Mouse (Mus musculus): ENCODE measurements around the gene Shisal1. TPM values are rescaled to one million over a fixed set of nuclear protein-coding genes. Genes with fewer than 3 reads are reported as not detected.

Gene Shisal1
- polyA plus RNA-seq, 1 experiment: 2.2 TPM

GRCm38 (mm10) chr15:84444181-84444580 is 2.7 kb downstream of the Shisal1 start:
- H3ac ChIP-seq (ENCODE audit: control insufficient read depth, insufficient read length): no peak overlapping the region
- H3K27me3 ChIP-seq (ENCODE audit: control insufficient read depth, insufficient read depth, insufficient read length): peaks cover 67% of the 10 kb centered on the region
- peak; percentile 16 for TF ChIP-seq POLR2A (IDR thresholded peaks at IDR 0.05; ENCODE audit: insufficient read length, low read depth)
- no peak for TF ChIP-seq SRF (IDR thresholded peaks at IDR 0.05; ENCODE audit: control insufficient read depth, insufficient read length, low read depth)
- peak; percentile 93 for TF ChIP-seq TCF3 (IDR thresholded peaks at IDR 0.05; ENCODE audit: insufficient read length, low read depth)
- TF ChIP-seq MYOG (IDR thresholded peaks at IDR 0.05; ENCODE audit: control insufficient read depth in 1 of 3, insufficient read depth in 1 of 3, insufficient read length in 2 of 3, low read depth in 2 of 3): peak; percentile 81 to 96 (median 90)
- TF ChIP-seq MYOD1 (IDR thresholded peaks at IDR 0.05; ENCODE audit: control insufficient read depth in 1 of 3, insufficient read length in 2 of 3, low read depth in 2 of 3): peak; percentile 65 to 96 (median 91)
- peak; percentile 97 for TF ChIP-seq TCF12 (IDR thresholded peaks at IDR 0.05; ENCODE audit: insufficient read depth, poor library complexity, severe bottlenecking)
- H3K36me3 ChIP-seq (ENCODE audit: control insufficient read depth, insufficient read depth): no peaks in the 10 kb centered on the region
- H3K4me3 ChIP-seq: peak overlapping the region; percentile 0
- H3K4me2 ChIP-seq (ENCODE audit: low read depth): peak overlapping the region; percentile 61
- H3K79me2 ChIP-seq (ENCODE audit: control insufficient read depth, insufficient read depth): no peaks in the 10 kb centered on the region

GRCm38 (mm10) chr15:84443631-84444030 is 3.3 kb downstream of the Shisal1 start:
- TF ChIP-seq MAX (IDR thresholded peaks at IDR 0.05; ENCODE audit: low read depth): no peak
- TF ChIP-seq MYOD1 (IDR thresholded peaks at IDR 0.05; ENCODE audit: control insufficient read depth in 1 of 3, insufficient read length in 2 of 3, low read depth in 2 of 3): peak in 2 of 3 experiments; percentile 96 to 99
- TF ChIP-seq MYOG (IDR thresholded peaks at IDR 0.05; ENCODE audit: control insufficient read depth in 1 of 3, insufficient read depth in 1 of 3, insufficient read length in 2 of 3, low read depth in 2 of 3): peak; percentile 52 to 99 (median 98)
- TF ChIP-seq SRF (IDR thresholded peaks at IDR 0.05; ENCODE audit: control insufficient read depth, insufficient read length, low read depth): peak; percentile 28
- TF ChIP-seq CEBPB (IDR thresholded peaks at IDR 0.05; ENCODE audit: insufficient read depth, poor library complexity, severe bottlenecking): no peak
- TF ChIP-seq TCF12 (IDR thresholded peaks at IDR 0.05; ENCODE audit: insufficient read depth, poor library complexity, severe bottlenecking): peak; percentile 48
- peak; percentile 92 for TF ChIP-seq TCF3 (IDR thresholded peaks at IDR 0.05; ENCODE audit: insufficient read length, low read depth)

GRCm38 (mm10) chr15:84441682-84442315 is 5.1 kb downstream of the Shisal1 start:
- Histone ChIP-seq H3K79me2 (ENCODE audit: control insufficient read depth, insufficient read depth) (no peaks in the 10 kb centered on the region), H3K4me3 (no peak overlapping the region), H3K27me3 (ENCODE audit: control insufficient read depth, insufficient read depth, insufficient read length) (peaks cover 47% of the 10 kb centered on the region), H3ac (ENCODE audit: control insufficient read depth, insufficient read length) (no peak overlapping the region), H3K36me3 (ENCODE audit: control insufficient read depth, insufficient read depth) (no peaks in the 10 kb centered on the region), H3K4me2 (ENCODE audit: low read depth) (no peak overlapping the region)
- TF ChIP-seq MYOG (IDR thresholded peaks at IDR 0.05; ENCODE audit: control insufficient read depth in 1 of 3, insufficient read depth in 1 of 3, insufficient read length in 2 of 3, low read depth in 2 of 3) (no peak), E2F4 (IDR thresholded peaks at IDR 0.05; ENCODE audit: insufficient read depth) (no peak), MAX (IDR thresholded peaks at IDR 0.05; ENCODE audit: low read depth) (no peak), REST (IDR thresholded peaks at IDR 0.05; ENCODE audit: insufficient read depth, insufficient read length) (no peak), TCF3 (IDR thresholded peaks at IDR 0.05; ENCODE audit: insufficient read length, low read depth) (no peak), MYOD1 (IDR thresholded peaks at IDR 0.05; ENCODE audit: control insufficient read depth in 1 of 3, insufficient read length in 2 of 3, low read depth in 2 of 3) (no peak), CEBPB (IDR thresholded peaks at IDR 0.05; ENCODE audit: insufficient read depth, poor library complexity, severe bottlenecking) (no peak), POLR2AphosphoS2 (IDR thresholded peaks at IDR 0.05; ENCODE audit: insufficient read length, low read depth) (no peak), SRF (IDR thresholded peaks at IDR 0.05; ENCODE audit: control insufficient read depth, insufficient read length, low read depth) (no peak), POLR2A (IDR thresholded peaks at IDR 0.05; ENCODE audit: insufficient read length, low read depth) (no peak), USF1 (IDR thresholded peaks at IDR 0.05; ENCODE audit: low read depth) (no peak), TCF12 (IDR thresholded peaks at IDR 0.05; ENCODE audit: insufficient read depth, poor library complexity, severe bottlenecking) (no peak)

More at GRCm38 (mm10) chr15:84443631-84444030, 3.3 kb downstream of the Shisal1 start:
- Histone ChIP-seq H3K4me2 (ENCODE audit: low read depth) (peak overlapping the region; percentile 61), H3K27me3 (ENCODE audit: control insufficient read depth, insufficient read depth, insufficient read length) (peaks cover 65% of the 10 kb centered on the region), H3K79me2 (ENCODE audit: control insufficient read depth, insufficient read depth) (no peaks in the 10 kb centered on the region), H3K4me3 (peak overlapping the region; percentile 0), H3ac (ENCODE audit: control insufficient read depth, insufficient read length) (no peak overlapping the region), H3K36me3 (ENCODE audit: control insufficient read depth, insufficient read depth) (no peaks in the 10 kb centered on the region)

GRCm38 (mm10) chr15:84440820-84441219 is 6.1 kb downstream of the Shisal1 start:
- H3K36me3 ChIP-seq (ENCODE audit: control insufficient read depth, insufficient read depth): no peaks in the 10 kb centered on the region
- no peak for TF ChIP-seq SRF (IDR thresholded peaks at IDR 0.05; ENCODE audit: control insufficient read depth, insufficient read length, low read depth)
- TF ChIP-seq MYOG (IDR thresholded peaks at IDR 0.05; ENCODE audit: control insufficient read depth in 1 of 3, insufficient read depth in 1 of 3, insufficient read length in 2 of 3, low read depth in 2 of 3): peak in 1 of 3 experiments; percentile 51

GRCm38 (mm10) chr15:84433586-84434185 is 13.2 kb downstream of the Shisal1 start:
- Histone ChIP-seq H3ac (ENCODE audit: control insufficient read depth, insufficient read length) (no peak overlapping the region), H3K36me3 (ENCODE audit: control insufficient read depth, insufficient read depth) (no peaks in the 10 kb centered on the region), H3K79me2 (ENCODE audit: control insufficient read depth, insufficient read depth) (no peaks in the 10 kb centered on the region), H3K4me2 (ENCODE audit: low read depth) (no peak overlapping the region), H3K4me3 (no peak overlapping the region), H3K27me3 (ENCODE audit: control insufficient read depth, insufficient read depth, insufficient read length) (no peaks in the 10 kb centered on the region)
- TF ChIP-seq MYOG (IDR thresholded peaks at IDR 0.05; ENCODE audit: control insufficient read depth in 1 of 3, insufficient read depth in 1 of 3, insufficient read length in 2 of 3, low read depth in 2 of 3) (no peak), SRF (IDR thresholded peaks at IDR 0.05; ENCODE audit: control insufficient read depth, insufficient read length, low read depth) (no peak), POLR2A (IDR thresholded peaks at IDR 0.05; ENCODE audit: insufficient read length, low read depth) (no peak), TCF3 (IDR thresholded peaks at IDR 0.05; ENCODE audit: insufficient read length, low read depth) (no peak), MYOD1 (IDR thresholded peaks at IDR 0.05; ENCODE audit: control insufficient read depth in 1 of 3, insufficient read length in 2 of 3, low read depth in 2 of 3) (no peak)

More at GRCm38 (mm10) chr15:84440820-84441219, 6.1 kb downstream of the Shisal1 start:
- H3ac ChIP-seq (ENCODE audit: control insufficient read depth, insufficient read length): no peak overlapping the region
- no peak overlapping the region for H3K4me3 ChIP-seq
- H3K27me3 ChIP-seq (ENCODE audit: control insufficient read depth, insufficient read depth, insufficient read length): peaks cover 39% of the 10 kb centered on the region
- H3K79me2 ChIP-seq (ENCODE audit: control insufficient read depth, insufficient read depth): no peaks in the 10 kb centered on the region
- no peak overlapping the region for H3K4me2 ChIP-seq (ENCODE audit: low read depth)

All from myocyte (in vitro differentiated cells).